Mouse (Mus musculus): ENCODE measurements around the gene Cd164l2. TPM values are rescaled to one million over a fixed set of nuclear protein-coding genes. Genes with fewer than 3 reads are reported as not detected.

Cd164l2 gene
- polyA plus RNA-seq (2014; fragmentation: Nextera tagmentation; extraction: Ambion mirVana): 0.70 and 0.77 TPM in 2 replicates

GRCm38 (mm10) chr4:133211751-133212561, at the start of gene Cd164l2, which contains the start of gene Gpr3:
Gene Cd164l2, plus strand, starts transcription at chr4:133212131.
Gene Gpr3, minus strand, starts transcription at chr4:133212536.
- Histone ChIP-seq H3K4me3 (ENCODE audit: low read depth, low read length) (peak within 1 kb of the TSS; percentile 69), H3K36me3 (ENCODE audit: control insufficient read depth, insufficient read depth, low read length) (no peaks in the 10 kb centered on the region), H3K27me3 (replicated peaks; ENCODE audit: control insufficient read depth, insufficient read depth, low read length) (peaks cover 58% of the 10 kb centered on the region), H3K4me2 (peak within 1 kb of the TSS; percentile 97), H3K4me1 (replicated peaks; ENCODE audit: control insufficient read depth, insufficient read depth, low read length) (peaks cover 8% of the 10 kb centered on the region; the same call in 1 of the 2 replicates), H3K9ac (ENCODE audit: low read depth, low read length) (peak within 1 kb of the TSS; percentile 50), H3K9me3 (ENCODE audit: control insufficient read depth, low read length) (no peaks in the 10 kb centered on the region), H3K27ac (ENCODE audit: low read depth, low read length) (no peak within 1 kb of the TSS)
- WGBS: 3% methylated on average over 51 of the region's 52 CpGs
- ATAC-seq (replicated peaks; ENCODE audit: low FRiP score) (peak; percentile 29), DNase-seq (ENCODE audit: low spot score) (no peak)

- no peak overlapping the region for H3K9ac ChIP-seq (ENCODE audit: low read depth, low read length)
- DNase-seq (ENCODE audit: low spot score) (no peak), ATAC-seq (replicated peaks; ENCODE audit: low FRiP score) (no peak)
- H3K4me3 ChIP-seq (ENCODE audit: low read depth, low read length): no peak overlapping the region
- 70% methylated on average over 6 of the region's 6 CpGs for WGBS
- H3K27ac ChIP-seq (ENCODE audit: low read depth, low read length): no peak overlapping the region
- H3K36me3 ChIP-seq (ENCODE audit: control insufficient read depth, insufficient read depth, low read length): peaks cover 2% of the 10 kb centered on the region; the same call in 1 of the 2 replicates
- H3K9me3 ChIP-seq (ENCODE audit: control insufficient read depth, low read length): no peaks in the 10 kb centered on the region
- no peaks in the 10 kb centered on the region for H3K27me3 ChIP-seq (replicated peaks; ENCODE audit: control insufficient read depth, insufficient read depth, low read length)
- no peak overlapping the region for H3K4me2 ChIP-seq
- peaks cover 3% of the 10 kb centered on the region for H3K4me1 ChIP-seq (replicated peaks; ENCODE audit: control insufficient read depth, insufficient read depth, low read length)
These were observed 49.7 kb upstream of the Cd164l2 start for GRCm38 (mm10) chr4:133162196-133162595.

- no peak overlapping the region for H3K4me3 ChIP-seq (ENCODE audit: low read depth, low read length)
- H3K4me1 ChIP-seq (replicated peaks; ENCODE audit: control insufficient read depth, insufficient read depth, low read length): peaks cover 14% of the 10 kb centered on the region
- DNase-seq (ENCODE audit: low spot score): no peak
- H3K9ac ChIP-seq (ENCODE audit: low read depth, low read length): no peak overlapping the region
- 87% methylated on average over 9 of the region's 9 CpGs for WGBS
- no peaks in the 10 kb centered on the region for H3K9me3 ChIP-seq (ENCODE audit: control insufficient read depth, low read length)
- H3K36me3 ChIP-seq (ENCODE audit: control insufficient read depth, insufficient read depth, low read length): no peaks in the 10 kb centered on the region
- H3K4me2 ChIP-seq: no peak overlapping the region
- H3K27me3 ChIP-seq (replicated peaks; ENCODE audit: control insufficient read depth, insufficient read depth, low read length): no peaks in the 10 kb centered on the region
- no peak overlapping the region for H3K27ac ChIP-seq (ENCODE audit: low read depth, low read length)
- ATAC-seq (replicated peaks; ENCODE audit: low FRiP score): no peak
These were observed 45.2 kb upstream of the Cd164l2 start for GRCm38 (mm10) chr4:133166773-133167172.

- DNase-seq (ENCODE audit: low spot score) (no peak), ATAC-seq (replicated peaks; ENCODE audit: low FRiP score) (0 out of 2 replicates have a peak, but pooled peaks have one; percentile 31)
- peak overlapping the region; percentile 23; the same call in 1 of the 2 replicates for H3K27ac ChIP-seq (ENCODE audit: low read depth, low read length)
- no peaks in the 10 kb centered on the region; the same call in 1 of the 2 replicates for H3K36me3 ChIP-seq (ENCODE audit: control insufficient read depth, insufficient read depth, low read length)
- no peak overlapping the region for H3K9ac ChIP-seq (ENCODE audit: low read depth, low read length)
- H3K4me1 ChIP-seq (replicated peaks; ENCODE audit: control insufficient read depth, insufficient read depth, low read length): peaks cover 26% of the 10 kb centered on the region
- no peaks in the 10 kb centered on the region for H3K27me3 ChIP-seq (replicated peaks; ENCODE audit: control insufficient read depth, insufficient read depth, low read length)
- peak overlapping the region; percentile 43 for H3K4me2 ChIP-seq
- H3K9me3 ChIP-seq (ENCODE audit: control insufficient read depth, low read length): no peaks in the 10 kb centered on the region
- WGBS: 53% methylated on average over 10 of the region's 10 CpGs
- H3K4me3 ChIP-seq (ENCODE audit: low read depth, low read length): no peak overlapping the region
These were observed 42.5 kb upstream of the Cd164l2 start for GRCm38 (mm10) chr4:133169237-133170055.

- no peaks in the 10 kb centered on the region for H3K9me3 ChIP-seq (ENCODE audit: control insufficient read depth, low read length)
- H3K4me2 ChIP-seq: peak overlapping the region; percentile 43
- no peak for DNase-seq (ENCODE audit: low spot score)
- no peak for ATAC-seq (replicated peaks; ENCODE audit: low FRiP score)
- H3K9ac ChIP-seq (ENCODE audit: low read depth, low read length): no peak overlapping the region
- WGBS: 43% methylated on average over 3 of the region's 3 CpGs
- H3K27ac ChIP-seq (ENCODE audit: low read depth, low read length): peak overlapping the region; percentile 23; the same call in 1 of the 2 replicates
- H3K4me1 ChIP-seq (replicated peaks; ENCODE audit: control insufficient read depth, insufficient read depth, low read length): peaks cover 29% of the 10 kb centered on the region
- no peaks in the 10 kb centered on the region for H3K27me3 ChIP-seq (replicated peaks; ENCODE audit: control insufficient read depth, insufficient read depth, low read length)
- no peak overlapping the region for H3K4me3 ChIP-seq (ENCODE audit: low read depth, low read length)
- no peaks in the 10 kb centered on the region; the same call in 1 of the 2 replicates for H3K36me3 ChIP-seq (ENCODE audit: control insufficient read depth, insufficient read depth, low read length)
These were observed 41.8 kb upstream of the Cd164l2 start for GRCm38 (mm10) chr4:133170056-133170524.

GRCm38 (mm10) chr4:133170616-133171015, 41.3 kb upstream of the Cd164l2 start:
- Histone ChIP-seq H3K27ac (ENCODE audit: low read depth, low read length) (no peak overlapping the region), H3K4me1 (replicated peaks; ENCODE audit: control insufficient read depth, insufficient read depth, low read length) (peaks cover 34% of the 10 kb centered on the region), H3K36me3 (ENCODE audit: control insufficient read depth, insufficient read depth, low read length) (no peaks in the 10 kb centered on the region; the same call in 1 of the 2 replicates), H3K4me3 (ENCODE audit: low read depth, low read length) (no peak overlapping the region), H3K4me2 (no peak overlapping the region), H3K9ac (ENCODE audit: low read depth, low read length) (no peak overlapping the region), H3K27me3 (replicated peaks; ENCODE audit: control insufficient read depth, insufficient read depth, low read length) (no peaks in the 10 kb centered on the region), H3K9me3 (ENCODE audit: control insufficient read depth, low read length) (no peaks in the 10 kb centered on the region)
- DNase-seq (ENCODE audit: low spot score): no peak
- ATAC-seq (replicated peaks; ENCODE audit: low FRiP score): no peak

- WGBS: 85% methylated on average over 4 of the region's 4 CpGs
- H3K9ac ChIP-seq (ENCODE audit: low read depth, low read length): no peak overlapping the region
- no peaks in the 10 kb centered on the region for H3K27me3 ChIP-seq (replicated peaks; ENCODE audit: control insufficient read depth, insufficient read depth, low read length)
- H3K4me1 ChIP-seq (replicated peaks; ENCODE audit: control insufficient read depth, insufficient read depth, low read length): peaks cover 43% of the 10 kb centered on the region
- ATAC-seq (replicated peaks; ENCODE audit: low FRiP score): no peak
- H3K4me3 ChIP-seq (ENCODE audit: low read depth, low read length): no peak overlapping the region
- H3K36me3 ChIP-seq (ENCODE audit: control insufficient read depth, insufficient read depth, low read length): peaks cover 9% of the 10 kb centered on the region
- H3K27ac ChIP-seq (ENCODE audit: low read depth, low read length): no peak overlapping the region
- H3K9me3 ChIP-seq (ENCODE audit: control insufficient read depth, low read length): no peaks in the 10 kb centered on the region
- no peak overlapping the region for H3K4me2 ChIP-seq
- DNase-seq (ENCODE audit: low spot score): no peak
These were observed 39.5 kb upstream of the Cd164l2 start for GRCm38 (mm10) chr4:133172451-133172850.

GRCm38 (mm10) chr4:133174361-133174760, 37.6 kb upstream of the Cd164l2 start:
- Histone ChIP-seq H3K27ac (ENCODE audit: low read depth, low read length) (peak overlapping the region; percentile 19), H3K4me2 (peak overlapping the region; percentile 1; the same call in 1 of the 2 replicates), H3K4me1 (replicated peaks; ENCODE audit: control insufficient read depth, insufficient read depth, low read length) (peaks cover 52% of the 10 kb centered on the region), H3K9me3 (ENCODE audit: control insufficient read depth, low read length) (no peaks in the 10 kb centered on the region), H3K4me3 (ENCODE audit: low read depth, low read length) (no peak overlapping the region), H3K9ac (ENCODE audit: low read depth, low read length) (peak overlapping the region; percentile 14; the same call in 1 of the 2 replicates), H3K27me3 (replicated peaks; ENCODE audit: control insufficient read depth, insufficient read depth, low read length) (no peaks in the 10 kb centered on the region), H3K36me3 (ENCODE audit: control insufficient read depth, insufficient read depth, low read length) (peaks cover 11% of the 10 kb centered on the region)
- DNase-seq (ENCODE audit: low spot score) (no peak), ATAC-seq (replicated peaks; ENCODE audit: low FRiP score) (no peak)
- 30% methylated on average over 4 of the region's 4 CpGs for WGBS
